Mouse (Mus musculus): ENCODE results near the gene Gm17482. TPM values are rescaled to one million over a fixed set of nuclear protein-coding genes. Genes with fewer than 3 reads are reported as not detected.
"Not testable (repeated sequence)": the region's sequence is repeated elsewhere in the genome, so short reads cannot be mapped to it uniquely, and the experiment has no call there.

Gm17482 gene
- not detected for total RNA-seq (2021)
- long read RNA-seq, experiment 1, partial matches to known transcripts = 0 of 7 reads
- long read RNA-seq, experiment 1, other reads (novel, unspliced or antisense) = 7 of 7 reads
- long read RNA-seq, experiment 2, partial matches to known transcripts = 0 of 5 reads
- long read RNA-seq, experiment 2, other reads (novel, unspliced or antisense) = 5 of 5 reads

DNA sequence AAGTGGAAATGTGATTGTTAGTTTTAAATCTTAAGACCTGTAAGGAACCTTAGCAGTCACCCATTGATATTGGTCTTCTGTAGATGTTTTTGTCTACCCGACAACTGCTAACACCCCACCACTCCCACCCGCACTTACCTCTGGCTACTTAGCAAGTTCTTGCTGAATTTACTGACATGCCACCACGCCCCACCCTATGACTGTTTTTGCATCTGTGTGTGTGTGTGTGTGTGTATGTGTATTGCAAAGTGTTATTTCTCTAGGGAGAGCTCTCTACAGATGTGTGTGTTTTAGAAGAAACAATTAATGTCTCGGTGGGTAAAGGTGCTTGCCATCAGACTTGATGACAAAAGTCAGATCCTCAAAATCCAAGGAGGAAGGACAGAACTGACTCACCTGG, at the start of gene Gm17482:
Gm17482 (plus strand) TSS at position 301 of the 400 bp plus-strand sequence.
- no peak for DNase-seq (ENCODE audit: low spot score in 2 of 2)

DNA sequence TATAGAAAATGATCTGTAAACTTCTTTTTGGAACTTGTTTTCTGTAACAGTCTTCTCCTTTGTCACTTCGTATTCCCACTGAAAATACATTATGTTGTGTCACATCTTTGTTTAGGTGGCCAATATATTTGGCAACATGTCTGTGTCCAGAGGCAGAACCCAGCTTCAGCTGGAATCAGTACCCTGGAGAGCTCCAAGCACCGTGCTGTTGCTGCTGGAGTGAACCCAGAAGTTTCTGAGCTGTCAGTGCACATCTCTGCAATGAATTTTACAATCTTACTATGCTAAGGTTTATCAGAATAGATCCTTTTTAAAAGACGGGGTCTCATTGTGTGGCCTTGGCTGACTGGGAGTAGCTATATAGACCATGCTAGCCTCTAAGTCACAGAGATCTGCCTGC, 48.3 kb upstream of the Gm17482 start:
- no peak for DNase-seq (ENCODE audit: low spot score in 2 of 2)

DNA sequence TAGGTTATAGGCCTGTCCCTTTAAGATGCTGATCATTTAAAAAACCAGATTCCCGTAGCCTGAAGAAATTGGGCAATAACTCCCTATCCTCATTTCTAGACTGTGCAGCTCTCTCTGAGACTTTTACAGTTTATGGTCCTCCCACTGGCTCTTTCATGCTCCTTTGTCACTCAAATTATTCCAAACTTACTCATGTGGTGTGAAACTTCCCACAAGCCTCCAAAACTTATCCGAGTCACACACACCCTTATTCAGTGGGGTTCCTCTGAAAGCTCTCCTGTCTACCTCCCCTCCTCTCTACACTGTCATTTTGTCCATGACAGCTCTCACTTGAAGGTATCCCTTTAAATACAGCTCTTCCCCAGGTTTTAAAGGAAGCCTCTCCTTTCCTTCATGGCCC, 46.0 kb upstream of the Gm17482 start:
- no peak for DNase-seq (ENCODE audit: low spot score in 2 of 2)

DNA sequence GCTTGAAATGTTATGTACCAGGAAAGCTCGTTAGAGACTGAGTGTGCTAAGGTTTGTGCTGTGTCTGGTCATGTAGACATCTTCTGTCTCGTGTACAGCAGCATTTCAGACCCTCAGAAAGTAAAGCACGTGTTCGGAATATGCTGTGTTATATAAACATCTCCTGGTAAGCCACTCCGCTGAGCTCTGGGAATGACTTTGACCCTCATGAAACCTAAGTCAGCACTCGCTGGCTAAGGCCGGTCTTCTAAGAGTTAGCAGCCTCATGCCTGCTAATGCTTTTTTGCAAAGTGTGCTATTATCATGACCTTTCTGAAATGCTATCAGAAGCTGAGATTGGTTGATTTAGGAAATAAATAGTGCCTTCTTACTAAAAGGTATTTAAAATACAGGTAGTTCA, 36.0 kb upstream of the Gm17482 start:
- DNase-seq (ENCODE audit: low spot score in 2 of 2) = no peak

DNA sequence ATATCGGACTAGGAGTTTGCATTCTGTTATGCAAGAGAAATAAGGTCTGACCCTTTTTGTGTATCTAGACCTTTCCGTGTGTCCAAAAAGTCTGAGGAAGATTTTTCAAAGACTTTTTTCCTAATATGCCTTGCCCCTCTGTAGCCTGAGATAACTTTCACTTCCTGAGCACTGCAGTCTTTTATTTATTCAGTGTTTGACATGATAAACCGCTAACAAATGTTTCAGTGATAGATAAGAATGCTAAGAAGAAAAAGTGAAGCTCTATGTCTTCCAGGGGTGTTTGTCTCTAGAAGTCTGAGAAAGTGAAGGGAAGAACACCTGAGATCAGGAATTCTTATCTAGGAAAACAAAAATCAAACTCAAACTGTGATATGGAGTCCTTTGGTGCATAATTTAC, 26.4 kb upstream of the Gm17482 start:
- no peak for DNase-seq (ENCODE audit: low spot score in 2 of 2)

DNA sequence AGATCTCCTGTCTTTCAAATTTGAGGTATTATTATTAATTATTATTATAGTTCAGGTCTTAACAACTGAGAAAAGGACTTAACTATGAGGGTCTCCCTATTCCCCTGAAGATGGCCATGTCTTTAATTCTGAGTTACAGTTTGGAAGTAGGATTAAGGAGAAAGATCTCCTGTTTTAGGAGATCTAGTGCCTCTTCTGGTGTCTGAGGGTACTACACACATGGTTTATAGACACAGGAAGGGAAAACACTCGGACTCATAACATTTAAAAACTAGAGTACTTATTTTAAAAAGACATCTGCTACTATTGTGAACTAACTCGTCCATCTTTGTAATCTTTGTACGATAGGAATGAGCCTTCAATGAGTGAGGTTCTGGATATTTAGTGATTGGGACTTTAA, 24.1 kb upstream of the Gm17482 start:
- no peak for DNase-seq (ENCODE audit: low spot score in 2 of 2)

DNA sequence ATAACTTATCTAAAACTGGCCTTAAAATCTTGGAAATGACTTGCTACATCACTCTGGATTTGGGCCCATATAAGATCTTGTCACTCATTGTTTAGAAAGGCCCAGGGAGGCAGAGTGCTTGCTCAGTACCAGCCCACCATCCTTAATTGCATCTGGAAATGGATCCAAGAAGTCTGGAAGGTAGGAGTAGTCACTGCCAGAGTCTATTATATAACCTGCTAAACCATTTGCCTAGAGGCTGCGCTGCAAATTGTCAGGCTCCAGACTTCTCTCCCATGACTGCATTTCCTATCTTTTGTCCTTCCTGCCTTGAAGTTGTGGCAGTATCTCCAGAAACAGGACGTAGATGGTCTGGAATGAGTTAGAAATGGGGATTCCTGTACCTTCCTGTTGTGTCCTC, 17.0 kb upstream of the Gm17482 start:
- no peak for DNase-seq (ENCODE audit: low spot score in 2 of 2)

DNA sequence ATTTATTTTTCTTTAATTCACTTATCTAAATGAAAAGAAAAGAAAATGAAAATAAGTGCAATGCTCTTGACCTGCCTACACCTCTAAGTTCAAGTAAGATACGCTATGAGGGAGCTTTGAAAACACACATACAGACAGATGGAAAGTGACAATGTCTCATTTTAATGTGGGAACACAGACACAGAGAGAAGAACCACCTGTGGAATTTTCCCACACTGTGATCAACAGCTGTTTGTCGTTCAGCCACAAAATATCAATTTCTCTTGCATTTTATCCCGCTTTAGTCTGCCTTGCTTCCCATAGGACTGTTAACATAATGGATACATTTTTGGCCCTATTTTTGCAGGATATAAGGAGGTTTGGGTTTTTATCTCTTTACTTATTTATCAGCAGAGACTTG, 16.3 kb upstream of the Gm17482 start:
- no peak for DNase-seq (ENCODE audit: low spot score in 2 of 2)

DNA sequence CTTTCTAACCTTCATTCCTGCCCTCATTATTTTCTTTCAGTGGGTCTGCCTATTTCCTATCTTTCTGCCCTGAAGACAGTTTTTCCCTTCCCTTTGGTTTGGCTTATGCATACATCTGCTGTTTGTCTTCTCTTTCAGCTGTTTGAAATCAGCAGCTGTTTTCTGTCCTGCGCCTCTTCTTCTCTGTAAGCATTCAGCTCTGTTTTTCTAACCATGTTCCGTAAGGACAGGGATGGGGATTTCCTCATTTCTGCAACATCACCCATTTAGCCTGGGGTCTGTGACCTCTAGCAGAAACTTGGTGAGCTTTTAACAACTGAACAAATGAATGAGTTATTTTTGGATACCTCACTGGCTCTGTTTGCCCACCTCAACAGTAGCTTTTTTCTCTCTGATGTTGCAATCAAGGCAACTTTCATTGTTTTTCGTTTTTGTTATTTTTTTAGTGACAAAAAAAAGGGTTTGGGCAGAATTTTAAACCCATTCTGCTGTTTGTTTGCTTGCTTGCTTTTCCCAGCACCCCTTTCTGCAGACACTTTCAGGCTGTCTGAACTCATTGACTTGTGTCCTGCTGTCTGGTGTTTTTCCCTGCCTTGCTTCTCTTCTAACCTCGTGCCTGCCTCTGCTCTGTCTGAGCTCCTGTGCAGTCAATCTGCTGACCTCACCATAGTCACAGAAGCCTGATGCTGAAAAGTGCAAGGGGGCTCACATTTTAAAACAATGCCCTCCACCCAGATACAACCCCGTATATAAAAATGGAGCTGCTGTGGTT, 14.8 kb upstream of the Gm17482 start:
- no peak for DNase-seq (ENCODE audit: low spot score in 2 of 2)

DNA sequence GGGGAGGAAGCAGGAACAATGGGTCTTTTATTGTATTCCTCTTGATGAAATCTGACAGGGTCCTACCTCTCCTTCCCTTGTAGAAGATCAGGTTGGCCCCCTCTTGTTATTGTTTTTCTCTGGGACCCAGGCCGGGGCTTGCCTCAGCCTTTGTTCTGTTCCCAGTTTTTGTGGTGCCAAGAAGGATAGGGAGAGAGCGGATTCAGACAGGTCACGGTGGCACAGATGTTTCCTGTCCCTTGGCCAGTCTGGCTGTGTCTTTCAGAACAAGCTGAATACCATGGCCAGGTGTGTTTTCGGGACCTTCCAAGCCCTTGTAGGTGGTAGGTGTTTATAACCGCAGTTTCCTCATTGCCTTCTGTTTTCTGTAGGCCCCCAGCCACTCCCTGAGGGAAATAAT, 14.0 kb upstream of the Gm17482 start:
- DNase-seq (ENCODE audit: low spot score in 2 of 2) = no peak

DNA sequence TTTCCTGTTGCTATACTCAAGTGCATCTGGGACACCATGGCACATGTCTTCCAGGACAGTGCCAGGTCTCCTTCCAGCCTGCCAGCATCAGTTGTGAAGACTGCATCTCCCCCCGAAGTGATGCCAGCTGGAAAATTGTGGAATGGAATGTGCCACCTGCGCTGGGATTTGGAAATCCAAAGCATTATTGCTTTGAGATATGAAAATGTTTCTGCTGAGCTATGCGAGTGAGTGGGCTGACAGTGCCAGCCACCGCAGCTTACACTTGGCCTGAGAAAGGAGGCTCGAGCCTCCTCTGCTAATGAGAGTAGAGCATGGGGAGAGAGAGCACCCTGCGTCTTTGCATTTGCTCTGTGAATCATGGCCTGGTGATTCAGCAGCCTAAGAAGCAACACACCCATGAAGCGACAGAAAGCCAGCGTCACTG, 5.9 kb upstream of the Gm17482 start:
- no peak for DNase-seq (ENCODE audit: low spot score in 2 of 2)

DNA sequence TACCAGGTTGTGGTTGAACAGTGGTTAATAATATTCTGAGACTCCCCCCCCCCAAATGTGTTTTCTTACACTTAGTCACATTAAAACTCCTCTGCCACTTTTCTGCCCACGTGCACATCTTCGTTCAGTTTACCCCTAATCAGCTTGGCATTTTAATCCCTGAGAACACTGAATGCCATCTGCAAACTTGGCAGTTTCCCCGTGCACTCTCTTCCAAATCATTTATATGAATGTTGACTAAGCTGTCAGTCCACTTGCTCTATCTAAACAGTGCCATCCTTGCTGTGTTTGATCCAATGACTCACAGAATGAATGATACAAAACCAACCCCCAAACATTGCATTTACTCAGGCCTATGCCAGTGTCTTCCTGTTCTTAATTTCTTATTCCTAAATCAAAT, 1.6 kb upstream of the Gm17482 start:
- peak; percentile 56 to 88 for DNase-seq (ENCODE audit: low spot score in 2 of 2)

DNA sequence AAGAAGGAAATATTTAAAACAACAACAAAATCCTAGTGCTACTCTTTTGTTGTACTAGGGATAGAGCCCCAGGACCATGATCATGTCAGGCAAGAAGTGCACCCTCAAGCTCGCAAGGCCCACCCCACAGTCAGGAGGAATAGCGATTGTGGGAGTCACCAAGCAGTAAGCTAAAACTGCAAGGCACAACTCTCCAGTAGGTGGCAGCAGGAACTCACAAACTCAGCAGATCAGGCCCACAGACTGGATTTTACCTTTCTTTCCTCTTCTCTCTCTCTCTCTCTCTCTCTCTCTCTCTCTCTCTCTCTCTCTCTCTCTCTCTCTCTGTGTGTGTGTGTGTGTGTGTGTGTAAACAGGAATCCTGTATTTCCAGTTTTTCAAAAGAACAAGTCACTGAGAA, 386 bp downstream of the Gm17482 start:
- peak; percentile 83 to 89 for DNase-seq (ENCODE audit: low spot score in 2 of 2)

DNA sequence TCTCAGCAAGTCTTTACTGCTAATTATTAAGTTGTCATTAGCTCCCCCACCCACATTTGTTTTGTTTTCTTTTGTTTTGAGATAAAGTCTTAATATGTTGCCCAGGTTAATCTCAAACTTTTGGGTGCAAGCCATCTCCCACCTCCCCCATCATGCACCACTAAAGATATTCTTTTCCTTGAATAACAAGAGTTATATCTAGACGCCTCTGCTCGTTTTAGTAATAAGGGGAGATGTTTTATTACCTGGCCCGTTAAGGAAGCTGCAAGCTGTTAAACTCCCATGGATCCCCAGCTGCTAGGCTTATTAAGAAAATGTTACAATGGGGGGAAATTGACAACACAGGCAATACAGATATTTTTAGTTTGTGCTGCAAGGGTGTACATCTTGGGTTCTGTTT, 3.4 kb downstream of the Gm17482 start:
- no peak for DNase-seq (ENCODE audit: low spot score in 2 of 2)

DNA sequence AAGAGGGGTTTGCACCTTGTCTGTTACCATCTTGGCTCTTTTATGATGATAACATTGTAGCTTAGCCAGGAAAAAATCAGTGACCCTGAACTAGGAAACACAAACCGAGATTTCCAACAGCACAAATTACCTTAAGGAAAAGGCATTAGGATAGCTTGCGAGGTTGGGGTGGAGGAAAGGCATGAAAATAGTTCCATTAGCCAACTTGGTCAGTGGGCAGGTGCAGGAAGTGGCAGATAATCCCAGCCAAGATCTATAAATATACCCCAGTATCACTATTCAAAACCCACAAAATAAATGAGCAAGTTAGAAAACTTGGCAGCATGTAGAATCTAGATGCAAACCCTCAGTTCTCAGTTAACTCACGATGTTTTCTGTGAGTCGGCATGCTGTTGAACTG, 4.7 kb downstream of the Gm17482 start:
- DNase-seq (ENCODE audit: low spot score in 2 of 2) = no peak

DNA sequence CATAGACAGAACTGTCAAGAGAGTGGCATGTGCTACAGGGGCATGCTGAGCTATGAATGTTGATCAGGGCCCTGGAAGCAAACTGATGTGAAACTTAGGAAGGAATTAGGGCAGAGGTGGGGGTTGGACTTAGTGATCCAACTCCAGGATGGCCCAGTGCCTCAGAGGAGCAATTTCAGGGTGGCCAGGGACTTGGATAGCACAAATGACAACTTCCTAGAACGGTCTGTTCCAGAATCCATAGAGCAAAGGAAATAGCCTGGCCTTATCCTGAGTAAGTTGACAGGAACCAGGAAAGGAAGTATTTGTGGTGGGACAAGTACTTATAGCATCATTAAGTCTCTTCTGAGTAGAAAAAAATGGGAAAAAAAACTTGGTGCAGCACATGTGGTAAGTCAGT, 5.4 kb downstream of the Gm17482 start:
- DNase-seq (ENCODE audit: low spot score in 2 of 2) = no peak

DNA sequence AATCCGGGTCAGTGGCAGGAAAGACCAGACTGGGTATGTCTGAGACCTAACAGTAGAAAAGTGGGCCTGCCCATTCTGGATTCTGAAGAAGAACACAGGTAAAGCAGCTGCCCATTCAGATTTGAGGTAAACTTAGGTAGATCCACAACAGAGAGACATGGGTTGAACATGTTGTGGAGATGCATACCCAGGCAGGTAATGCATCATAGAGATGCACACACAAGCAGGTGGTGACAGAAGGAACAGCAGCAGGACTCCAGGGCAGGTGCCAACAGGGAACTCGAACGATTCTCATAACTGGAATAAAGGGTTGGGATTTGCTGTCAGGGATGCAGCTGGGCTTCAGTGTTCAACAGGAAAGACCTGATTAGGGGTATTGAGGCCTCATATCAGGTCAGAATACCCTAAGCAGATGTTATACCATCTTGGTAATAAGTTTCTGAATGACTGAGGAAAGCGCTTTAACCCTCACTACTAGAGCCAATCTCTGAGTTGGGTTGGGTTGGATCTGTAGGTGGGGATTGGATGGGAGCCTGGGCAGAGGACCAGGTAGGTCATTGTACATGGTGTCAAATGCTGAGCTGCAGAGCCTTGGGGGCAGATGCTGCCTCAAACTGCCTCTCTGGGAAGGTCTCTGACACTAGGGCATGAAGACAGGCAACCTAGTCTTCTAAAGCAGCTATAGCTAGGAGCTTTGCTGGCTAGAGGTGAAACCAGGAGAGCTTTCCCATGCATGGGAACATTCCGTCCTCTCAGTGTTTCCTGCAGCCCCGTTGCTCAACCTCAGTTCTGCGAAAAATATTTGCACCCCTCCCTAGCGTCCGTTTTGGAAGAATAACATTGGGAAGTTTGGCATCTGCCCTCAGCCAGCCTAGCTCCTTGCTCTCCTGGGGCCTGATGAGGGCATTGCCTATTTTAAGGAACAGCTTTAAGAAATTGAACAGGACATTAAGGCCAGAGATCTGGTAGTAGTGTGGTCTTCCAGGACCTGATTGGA, 11.2 kb downstream of the Gm17482 start:
- no peak for DNase-seq (ENCODE audit: low spot score in 2 of 2)

DNA sequence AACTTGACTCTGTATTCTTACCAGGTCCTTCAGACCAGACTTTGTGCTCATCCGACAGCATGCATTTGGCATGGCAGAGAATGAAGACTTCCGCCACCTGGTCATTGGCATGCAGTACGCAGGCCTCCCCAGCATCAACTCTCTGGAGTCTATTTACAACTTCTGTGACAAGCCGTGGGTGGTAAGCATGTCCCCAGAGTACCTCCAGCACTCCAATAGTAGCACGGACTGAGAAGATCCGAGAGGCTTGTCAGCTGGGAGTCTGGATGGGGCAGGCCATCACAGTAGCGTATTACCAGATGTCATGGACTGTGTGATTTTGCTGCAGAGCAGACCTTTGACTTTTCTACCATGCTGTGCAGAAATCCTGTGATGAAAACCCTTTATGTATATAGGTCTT, 12.2 kb downstream of the Gm17482 start:
- no peak for DNase-seq (ENCODE audit: low spot score in 2 of 2)

DNA sequence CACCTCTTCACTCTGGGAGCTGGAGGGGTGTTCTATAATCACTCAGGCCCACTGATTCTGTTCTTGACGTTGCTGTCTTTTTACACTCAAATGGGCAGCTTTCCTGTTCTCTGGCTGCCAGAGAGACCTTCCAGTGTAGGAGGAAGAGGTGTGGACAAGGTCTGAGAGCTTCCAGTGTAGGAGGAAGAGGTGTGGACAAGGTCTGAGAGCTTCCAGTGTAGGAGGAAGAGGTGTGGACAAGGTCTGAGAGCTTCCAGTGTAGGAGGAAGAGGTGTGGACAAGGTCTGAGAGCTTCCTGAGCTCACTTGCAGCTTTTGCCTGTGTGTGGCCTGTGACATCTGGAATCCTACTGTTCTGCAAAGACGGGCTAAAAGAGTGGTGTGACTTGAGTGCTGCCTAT, 13.3 kb downstream of the Gm17482 start:
- DNase-seq (ENCODE audit: low spot score in 2 of 2) = not testable (repeated sequence)

DNA sequence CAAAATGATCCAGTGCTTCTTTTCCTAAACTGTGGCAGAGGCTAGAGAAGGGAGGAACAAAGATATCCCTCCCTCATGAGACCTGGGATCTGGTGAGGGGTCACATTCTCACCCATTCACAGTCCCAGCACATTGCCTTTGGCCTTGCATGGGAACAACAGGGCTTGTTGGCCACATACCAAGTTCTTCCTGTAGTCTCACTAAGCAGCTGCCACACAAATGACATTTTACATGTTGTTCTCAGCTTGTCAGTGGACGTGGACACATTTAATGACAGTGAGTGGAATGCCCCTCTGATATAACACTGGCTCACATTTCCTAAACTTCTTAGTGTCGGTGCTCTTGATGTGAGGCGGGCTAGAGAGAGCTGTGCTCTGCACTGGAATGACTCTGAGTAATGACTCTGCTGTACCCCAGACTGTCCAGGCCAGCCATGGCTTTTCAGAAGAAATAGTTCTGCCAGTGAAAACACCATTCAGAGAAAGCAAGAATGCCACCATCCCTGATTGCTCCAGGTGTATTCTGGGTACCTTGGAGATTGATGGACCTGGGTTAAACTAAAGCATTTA, 14.1 kb downstream of the Gm17482 start:
- DNase-seq (ENCODE audit: low spot score in 2 of 2) = no peak

DNA sequence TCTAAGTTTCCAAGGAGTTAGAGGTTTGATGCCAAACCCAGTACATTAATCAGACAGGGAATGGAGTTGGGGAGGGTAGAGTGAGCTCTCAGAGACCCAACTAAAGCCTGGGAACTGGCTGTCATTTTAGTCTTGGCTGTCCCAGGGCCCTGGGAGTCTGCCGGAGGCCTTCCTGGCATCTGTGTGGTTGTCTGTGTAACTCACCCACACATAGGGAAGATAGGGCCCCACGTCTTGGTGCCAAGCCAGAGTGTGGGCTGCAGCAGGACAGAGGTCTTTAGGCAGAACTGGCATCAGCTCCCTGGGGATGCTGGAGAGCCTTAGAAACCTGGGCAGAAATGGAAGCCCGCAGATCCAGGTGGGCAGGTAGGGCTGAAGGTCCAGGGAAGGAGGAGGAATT, 14.8 kb downstream of the Gm17482 start:
- DNase-seq (ENCODE audit: low spot score in 2 of 2) = no peak

DNA sequence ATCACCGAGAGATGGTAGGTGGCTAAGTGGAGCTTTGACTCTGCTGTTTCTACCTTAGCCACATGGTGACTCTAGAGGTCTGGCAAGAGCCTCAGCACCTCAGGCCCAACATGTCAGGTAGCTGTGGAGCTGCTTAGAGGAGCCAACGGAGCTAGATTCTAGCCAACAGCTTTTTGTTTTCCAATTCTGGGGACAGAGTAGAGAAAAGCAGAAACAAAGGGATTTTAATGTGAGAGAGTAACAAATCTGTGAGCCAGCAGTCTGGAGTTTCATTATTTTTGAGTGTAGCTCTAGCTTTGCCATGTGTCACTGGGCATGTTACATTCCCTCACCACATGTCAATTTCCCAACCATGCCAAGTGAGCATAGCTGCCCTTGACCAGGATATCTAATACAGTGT, 17.1 kb downstream of the Gm17482 start:
- DNase-seq (ENCODE audit: low spot score in 2 of 2) = peak in 1 of 2 experiments; percentile 55

All from layer of hippocampus, postnatal 14 days (tissue).